Mouse (Mus musculus) forebrain, embryonic 10.5 days (tissue): ENCODE measurements around the gene Hgd. TPM values are rescaled to one million over a fixed set of nuclear protein-coding genes. Genes with fewer than 3 reads are reported as not detected.

ENCODE experiments used
- DNase-seq: peaks from one replicate; pipeline ENCODE4 v3.0.0-alpha.2; 2017; ENCODE audit warnings: low spot score; ENCODE audit errors: extremely low spot score
- H3K27ac ChIP-seq: fragments of 300-500 bp; sonication (generic); 2 replicates; pipeline ENCODE4 v1.5.1; 2016; ENCODE audit warnings: mild to moderate bottlenecking
- H3K27me3 ChIP-seq: fragments of 300-500 bp; sonication (generic); 2 replicates; pipeline ENCODE4 v1.6.1; 2016; ENCODE audit warnings: mild to moderate bottlenecking; ENCODE audit not compliant: poor library complexity, severe bottlenecking
- H3K36me3 ChIP-seq: fragments of 300-500 bp; sonication (generic); replicated peaks from 2 replicates; pipeline ENCODE4 v1.6.1; 2016; ENCODE audit warnings: mild to moderate bottlenecking, moderate library complexity
- H3K4me1 ChIP-seq: fragments of 300-500 bp; sonication (generic); 2 replicates; pipeline ENCODE4 v1.6.1; 2016
- H3K4me3 ChIP-seq: fragments of 300-500 bp; sonication (generic); 2 replicates; pipeline ENCODE4 v1.5.1; 2016; ENCODE audit warnings: mild to moderate bottlenecking, moderate library complexity
- H3K9me3 ChIP-seq: fragments of 300-500 bp; sonication (generic); 2 replicates; pipeline ENCODE4 v1.6.1; 2016; ENCODE audit warnings: mild to moderate bottlenecking, moderate library complexity
- WGBS: fragments of 180-500 bp; shearing (Covaris S2); methylation state at CpG from one replicate; pipeline ENCODE4 v1.1.7; 2016; 5-methylcytosine and 5-hydroxymethylcytosine counted together
- polyA plus RNA-seq: library from polyadenylated mRNA; unstranded; fragments of >200 nt; fragmentation: Nextera tagmentation; extraction: Ambion mirVana; gene quantifications from 2 replicates; pipeline ENCODE4 v1.2.1, GENCODE M21; 2016

Hgd gene
- polyA plus RNA-seq, 1 experiment from 2014 or later: not detected

- no peaks in the 10 kb centered on the region for H3K27me3 ChIP-seq
- 95% methylated on average over 8 of the region's 8 CpGs for WGBS
Measured at GRCm38 (mm10) chr16:37645211-37645610, 65.3 kb downstream of the Hgd start.

GRCm38 (mm10) chr16:37645799-37646198, 65.8 kb downstream of the Hgd start:
- H3K27me3 ChIP-seq: no peaks in the 10 kb centered on the region
- DNase-seq: no peak
- no peak overlapping the region for H3K27ac ChIP-seq
- WGBS: 91% methylated on average over 3 of the region's 3 CpGs
- no peaks in the 10 kb centered on the region for H3K4me1 ChIP-seq
- H3K36me3 ChIP-seq: peaks cover 50% of the 10 kb centered on the region
- H3K9me3 ChIP-seq: no peaks in the 10 kb centered on the region
- H3K4me3 ChIP-seq: no peak overlapping the region

More at GRCm38 (mm10) chr16:37645211-37645610, 65.3 kb downstream of the Hgd start:
- no peaks in the 10 kb centered on the region for H3K4me1 ChIP-seq
- H3K4me3 ChIP-seq: no peak overlapping the region
- H3K9me3 ChIP-seq: no peaks in the 10 kb centered on the region
- DNase-seq: no peak
- no peak overlapping the region for H3K27ac ChIP-seq
- peaks cover 45% of the 10 kb centered on the region for H3K36me3 ChIP-seq

GRCm38 (mm10) chr16:37647067-37647466, 67.1 kb downstream of the Hgd start:
- Histone ChIP-seq H3K27me3 (no peaks in the 10 kb centered on the region), H3K36me3 (peaks cover 59% of the 10 kb centered on the region), H3K4me1 (no peaks in the 10 kb centered on the region), H3K27ac (no peak overlapping the region), H3K9me3 (no peaks in the 10 kb centered on the region), H3K4me3 (no peak overlapping the region)
- DNase-seq: no peak
- 91% methylated on average over 16 of the region's 16 CpGs for WGBS

- no peaks in the 10 kb centered on the region for H3K27me3 ChIP-seq
- 94% methylated on average over 8 of the region's 8 CpGs for WGBS
- H3K36me3 ChIP-seq: peaks cover 59% of the 10 kb centered on the region
Measured at GRCm38 (mm10) chr16:37647936-37648335, 68.0 kb downstream of the Hgd start.

GRCm38 (mm10) chr16:37649068-37649467, 69.1 kb downstream of the Hgd start:
- 91% methylated on average over 5 of the region's 5 CpGs for WGBS
- no peaks in the 10 kb centered on the region for H3K27me3 ChIP-seq
- H3K36me3 ChIP-seq: peaks cover 58% of the 10 kb centered on the region
- DNase-seq: no peak
- no peaks in the 10 kb centered on the region for H3K9me3 ChIP-seq
- H3K4me3 ChIP-seq: no peak overlapping the region
- no peak overlapping the region for H3K27ac ChIP-seq
- peaks cover 14% of the 10 kb centered on the region for H3K4me1 ChIP-seq

More at GRCm38 (mm10) chr16:37647936-37648335, 68.0 kb downstream of the Hgd start:
- Histone ChIP-seq H3K9me3 (no peaks in the 10 kb centered on the region), H3K27ac (no peak overlapping the region), H3K4me1 (peaks cover 7% of the 10 kb centered on the region), H3K4me3 (no peak overlapping the region)
- DNase-seq: no peak

- WGBS: 91% methylated on average over 5 of the region's 5 CpGs
- Histone ChIP-seq H3K4me1 (peaks cover 36% of the 10 kb centered on the region), H3K4me3 (no peak overlapping the region), H3K27ac (no peak overlapping the region), H3K9me3 (no peaks in the 10 kb centered on the region), H3K27me3 (no peaks in the 10 kb centered on the region), H3K36me3 (peaks cover 34% of the 10 kb centered on the region)
- DNase-seq: no peak
Measured at GRCm38 (mm10) chr16:37651467-37651866, 71.5 kb downstream of the Hgd start.

- WGBS: 81% methylated on average over 5 of the region's 5 CpGs
- Histone ChIP-seq H3K27ac (no peak overlapping the region), H3K4me1 (peaks cover 41% of the 10 kb centered on the region), H3K9me3 (no peaks in the 10 kb centered on the region), H3K27me3 (no peaks in the 10 kb centered on the region), H3K36me3 (peaks cover 22% of the 10 kb centered on the region), H3K4me3 (peak overlapping the region; percentile 82; the same call in 1 of the 2 replicates)
- no peak for DNase-seq
Measured at GRCm38 (mm10) chr16:37652654-37653053, 72.7 kb downstream of the Hgd start.

GRCm38 (mm10) chr16:37653058-37653457, 73.1 kb downstream of the Hgd start:
- H3K27ac ChIP-seq: peak overlapping the region; percentile 95; the same call in 1 of the 2 replicates
- H3K4me1 ChIP-seq: peaks cover 41% of the 10 kb centered on the region
- no peaks in the 10 kb centered on the region for H3K9me3 ChIP-seq
- peak overlapping the region; percentile 82 for H3K4me3 ChIP-seq
- H3K27me3 ChIP-seq: no peaks in the 10 kb centered on the region
- 92% methylated on average over 1 of the region's 1 CpGs for WGBS
- H3K36me3 ChIP-seq: peaks cover 18% of the 10 kb centered on the region
- DNase-seq: no peak

- Histone ChIP-seq H3K4me3 (peak within 1 kb of the TSS; percentile 82), H3K27me3 (no peaks in the 10 kb centered on the region), H3K9me3 (no peaks in the 10 kb centered on the region), H3K36me3 (peaks cover 15% of the 10 kb centered on the region), H3K4me1 (peaks cover 41% of the 10 kb centered on the region), H3K27ac (peak within 1 kb of the TSS; percentile 95)
- WGBS: under 1% methylated on average over 56 of the region's 58 CpGs
- peak; percentile 99 for DNase-seq
Measured at GRCm38 (mm10) chr16:37653731-37654657, 74.0 kb downstream of the Hgd start, which contains the start of gene Ndufb4. Gene Ndufb4 (minus strand): TSS chr16:37654453.

GRCm38 (mm10) chr16:37654831-37655455, 75.0 kb downstream of the Hgd start:
- Histone ChIP-seq H3K36me3 (peaks cover 15% of the 10 kb centered on the region), H3K4me1 (peaks cover 41% of the 10 kb centered on the region), H3K4me3 (peak overlapping the region; percentile 82), H3K27me3 (no peaks in the 10 kb centered on the region), H3K9me3 (no peaks in the 10 kb centered on the region), H3K27ac (peak overlapping the region; percentile 95)
- no peak for DNase-seq
- 67% methylated on average over 4 of the region's 4 CpGs for WGBS

GRCm38 (mm10) chr16:37655756-37656347, 75.9 kb downstream of the Hgd start:
- peaks cover 8% of the 10 kb centered on the region for H3K36me3 ChIP-seq
- H3K4me1 ChIP-seq: peaks cover 41% of the 10 kb centered on the region
- no peak for DNase-seq
- no peaks in the 10 kb centered on the region for H3K9me3 ChIP-seq
- H3K4me3 ChIP-seq: no peak overlapping the region
- peak overlapping the region; percentile 48 for H3K27ac ChIP-seq
- H3K27me3 ChIP-seq: no peaks in the 10 kb centered on the region
- WGBS: 23% methylated on average over 4 of the region's 4 CpGs

- 81% methylated on average over 7 of the region's 7 CpGs for WGBS
- H3K9me3 ChIP-seq: no peaks in the 10 kb centered on the region
- DNase-seq: no peak
- no peaks in the 10 kb centered on the region for H3K27me3 ChIP-seq
- H3K27ac ChIP-seq: no peak overlapping the region
- H3K4me1 ChIP-seq: peaks cover 41% of the 10 kb centered on the region
- H3K4me3 ChIP-seq: no peak overlapping the region
- H3K36me3 ChIP-seq: no peaks in the 10 kb centered on the region
Measured at GRCm38 (mm10) chr16:37656796-37657195, 76.8 kb downstream of the Hgd start.
